Mouse (Mus musculus) yolk sac, embryonic 10.5 days (tissue): Measurements from ENCODE around the gene Atp5j2.
"Not testable (repeated sequence)": the region's sequence is repeated elsewhere in the genome, so short reads cannot be mapped to it uniquely, and the experiment has no call there.

Source experiments
- DNase-seq: peaks from one replicate; pipeline ENCODE4 v3.0.0-alpha.2; 2017; ENCODE audit warnings: low spot score

Atp5j2 gene

DNA sequence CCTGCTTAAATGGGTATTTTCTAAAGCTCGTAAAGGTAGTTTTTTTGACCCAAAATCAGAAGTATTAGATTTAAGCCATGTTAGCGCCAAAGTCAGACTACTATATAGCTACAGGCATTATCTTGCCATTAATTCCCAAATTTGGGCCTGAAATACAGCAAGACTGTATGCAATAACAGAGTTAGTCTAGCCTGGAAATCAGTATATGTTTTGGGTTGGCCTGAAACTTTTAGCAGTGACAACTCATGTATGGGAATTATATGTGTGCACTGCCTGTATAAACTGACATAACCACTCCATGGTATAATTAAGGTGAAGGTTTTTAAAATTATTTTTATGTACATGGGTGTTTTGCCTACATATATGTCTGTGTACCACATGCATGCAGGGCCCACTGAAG, at the start of gene Atp5j2:
TSS of gene Atp5j2 (minus strand) at position 101 of the 400 bp plus-strand sequence.
- DNase-seq, result no peak

DNA sequence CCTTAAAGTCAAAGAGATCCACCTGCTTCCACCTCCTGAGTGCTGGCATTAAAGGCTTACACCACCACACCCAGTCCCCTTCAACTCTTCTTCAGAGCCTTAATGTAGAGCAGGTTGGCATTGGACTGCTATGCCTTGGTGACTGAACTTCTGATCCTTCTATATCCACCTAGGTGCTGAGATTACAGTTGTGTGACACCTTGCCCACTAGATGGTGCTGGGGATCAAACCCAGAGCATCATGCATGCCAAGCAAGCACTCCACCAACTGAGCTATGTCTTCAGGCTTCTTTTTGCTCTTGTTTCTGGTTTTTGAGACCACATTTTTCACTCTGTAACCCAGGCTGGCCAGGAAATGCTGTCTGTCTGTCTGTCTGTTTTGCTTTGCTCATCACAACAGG, 42.8 kb upstream of the Atp5j2 start:
- DNase-seq, result no peak

DNA sequence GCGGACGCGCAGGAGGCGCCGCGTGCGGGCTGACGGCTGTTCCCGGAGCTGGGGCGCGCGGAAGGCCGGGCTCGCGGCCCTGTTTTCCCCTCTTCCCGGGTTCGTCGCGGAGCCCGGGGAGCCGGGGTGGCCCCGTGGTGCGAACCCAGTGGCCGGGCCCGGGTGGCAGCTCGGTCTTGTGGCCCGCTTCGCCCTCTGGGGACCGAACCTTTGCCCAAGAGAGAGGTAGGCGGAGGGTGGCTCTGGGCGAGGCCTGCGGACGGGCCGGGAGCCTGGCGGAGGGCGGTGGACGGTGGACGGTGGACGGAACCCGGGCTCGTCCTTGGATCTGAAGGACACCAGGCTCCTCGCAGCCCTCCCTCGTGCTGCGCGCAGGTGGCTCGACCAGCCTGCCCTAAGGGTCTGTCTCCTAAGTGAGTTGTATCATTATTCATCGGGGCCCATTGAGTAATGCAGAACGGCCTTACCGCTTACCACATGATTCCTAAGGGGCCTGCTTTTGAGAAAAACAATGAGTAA, 40.1 kb upstream of the Atp5j2 start:
- no peak for DNase-seq

DNA sequence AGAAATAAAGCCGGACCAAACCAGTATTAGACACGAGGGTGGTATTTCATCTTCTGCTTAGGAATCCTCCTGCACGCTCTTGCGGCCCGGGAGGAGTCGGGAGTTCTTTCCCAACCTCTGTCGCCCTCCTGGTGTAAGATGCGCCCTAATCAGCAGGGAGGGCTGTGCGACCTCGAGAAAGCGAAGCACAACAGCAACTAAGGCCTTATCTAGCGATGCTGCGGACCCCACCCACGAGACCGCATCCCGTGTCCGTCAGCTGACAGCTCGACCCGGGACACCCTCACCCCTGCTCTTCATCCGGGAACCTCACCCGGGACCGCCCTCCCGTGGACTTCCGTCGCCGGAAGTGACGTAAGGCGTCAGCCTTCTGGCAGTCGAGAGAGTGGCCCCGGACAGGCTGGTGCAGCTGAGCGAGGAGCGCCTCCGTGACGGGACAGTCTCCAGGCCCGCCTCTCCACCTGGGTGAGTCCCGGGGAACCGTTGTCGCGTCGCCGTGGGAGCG, 39.6 kb upstream of the Atp5j2 start, which contains the start of gene Zfp655:
TSS of gene Zfp655 (plus strand) at position 349 of the 505 bp plus-strand sequence.
- DNase-seq, result peak; percentile 98

DNA sequence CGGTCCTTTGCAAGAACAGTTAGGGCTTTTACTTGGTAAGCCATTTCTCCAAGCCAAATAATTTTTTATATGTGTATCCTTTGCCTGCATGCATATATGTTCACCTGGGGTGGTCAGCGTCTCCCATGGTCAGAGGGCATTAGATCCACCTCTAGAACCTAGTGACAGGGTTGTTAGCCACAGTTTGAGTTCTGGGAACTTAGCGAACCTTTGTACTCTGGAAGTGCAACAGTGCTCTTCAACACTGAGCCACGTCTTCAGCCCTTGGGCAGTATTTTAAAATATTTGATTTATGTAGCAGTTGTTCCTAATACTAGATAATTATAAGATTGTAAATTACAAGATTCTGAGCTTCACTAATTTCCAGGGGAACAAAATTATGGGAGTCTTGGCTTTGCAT, 38.8 kb upstream of the Atp5j2 start:
- peak; percentile 40 for DNase-seq

DNA sequence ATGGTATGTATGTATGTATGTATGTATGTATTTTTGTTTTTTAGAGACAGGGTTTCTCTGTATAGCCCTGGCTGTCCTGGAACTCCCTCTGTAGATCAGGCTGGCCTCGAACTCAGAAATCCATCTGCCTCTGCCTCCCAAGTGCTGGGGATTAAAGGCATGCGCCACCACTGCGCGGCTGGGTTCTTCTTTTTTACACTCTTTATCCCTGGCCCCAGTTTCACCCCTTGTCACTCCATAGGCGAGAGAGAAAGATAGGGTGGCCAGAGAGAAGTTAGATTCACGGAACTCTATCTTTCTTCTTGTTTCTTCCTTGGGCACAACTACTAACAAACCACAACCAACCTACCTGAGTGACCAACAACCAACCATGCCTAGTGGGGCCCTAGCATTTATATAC, 37.4 kb upstream of the Atp5j2 start:
- not testable (repeated sequence) for DNase-seq

DNA sequence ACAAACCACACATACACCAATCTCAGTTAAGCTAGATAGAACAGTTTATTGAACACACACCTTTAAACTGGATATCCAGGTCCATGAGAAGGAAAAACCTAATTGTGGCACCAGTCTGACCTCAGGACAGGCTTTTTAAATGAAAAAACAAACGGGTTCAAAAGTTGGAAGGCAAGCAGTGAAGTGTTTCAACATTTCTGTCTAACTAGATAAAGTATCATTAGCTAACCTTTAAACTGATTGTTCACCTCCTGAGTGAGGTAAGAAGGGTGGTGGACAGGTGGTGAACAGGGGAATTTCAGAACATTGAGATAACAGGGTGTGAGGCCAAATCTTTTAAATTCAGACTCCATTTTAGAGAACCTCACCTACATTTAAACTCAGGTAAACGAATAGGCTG, 34.6 kb upstream of the Atp5j2 start:
- no peak for DNase-seq

DNA sequence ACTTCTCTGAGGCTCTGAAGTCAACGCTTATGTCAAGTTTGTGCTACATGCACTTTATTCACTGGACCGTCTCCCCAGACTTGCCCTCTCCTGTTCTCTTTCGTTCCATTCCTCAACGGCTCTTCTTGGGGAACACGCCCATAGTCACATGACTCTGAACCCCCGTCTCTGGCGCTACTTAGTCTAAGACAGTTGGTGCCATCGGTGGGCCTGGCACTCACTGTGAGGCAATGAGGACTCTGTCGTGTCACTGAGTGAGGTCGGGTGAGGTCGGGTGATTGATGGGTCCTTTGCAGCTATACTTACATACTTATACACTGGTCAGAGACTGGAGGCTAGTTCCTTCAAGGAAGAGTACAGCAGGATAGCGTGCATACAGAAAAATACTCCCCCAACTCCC, 31.5 kb upstream of the Atp5j2 start:
- no peak for DNase-seq

DNA sequence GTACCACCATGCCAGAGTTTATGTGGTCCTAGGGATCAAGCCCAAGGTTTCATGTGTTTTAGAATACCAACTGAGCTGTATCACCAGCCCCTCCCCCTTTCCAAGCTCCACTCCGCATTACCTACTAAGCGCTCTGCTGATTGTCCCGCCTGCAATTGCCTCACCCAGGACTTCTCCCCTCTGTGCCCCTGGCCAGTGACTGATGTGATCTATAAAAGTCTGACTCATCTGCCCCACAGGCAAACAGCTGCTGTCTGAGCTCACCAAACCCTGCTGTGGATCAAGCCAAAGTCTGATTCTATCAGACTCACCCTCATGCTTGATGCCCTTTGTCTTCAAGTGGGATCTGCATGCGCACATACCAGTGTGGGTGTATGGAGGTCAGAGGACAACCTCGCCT, 31.0 kb upstream of the Atp5j2 start:
- peak; percentile 60 for DNase-seq

DNA sequence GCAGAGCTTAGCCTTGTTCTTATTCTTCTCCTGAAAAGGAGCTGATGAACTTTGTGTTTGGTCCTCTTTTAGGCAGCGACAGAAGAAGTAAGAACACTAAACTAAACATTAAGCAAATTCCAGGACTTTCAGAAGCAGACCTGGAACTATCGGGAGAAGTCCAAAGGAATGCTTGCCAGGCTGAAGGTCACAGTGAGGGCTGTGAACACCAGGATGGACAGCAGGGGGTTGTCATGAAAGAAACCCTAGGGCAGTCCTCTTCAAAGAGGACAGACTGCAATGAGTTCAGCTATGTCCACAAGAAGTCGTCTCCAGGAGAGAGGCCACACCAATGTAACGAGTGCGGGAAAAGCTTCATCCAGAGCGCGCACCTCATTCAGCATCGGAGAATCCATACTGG, 28.1 kb upstream of the Atp5j2 start:
- peak; percentile 69 for DNase-seq

DNA sequence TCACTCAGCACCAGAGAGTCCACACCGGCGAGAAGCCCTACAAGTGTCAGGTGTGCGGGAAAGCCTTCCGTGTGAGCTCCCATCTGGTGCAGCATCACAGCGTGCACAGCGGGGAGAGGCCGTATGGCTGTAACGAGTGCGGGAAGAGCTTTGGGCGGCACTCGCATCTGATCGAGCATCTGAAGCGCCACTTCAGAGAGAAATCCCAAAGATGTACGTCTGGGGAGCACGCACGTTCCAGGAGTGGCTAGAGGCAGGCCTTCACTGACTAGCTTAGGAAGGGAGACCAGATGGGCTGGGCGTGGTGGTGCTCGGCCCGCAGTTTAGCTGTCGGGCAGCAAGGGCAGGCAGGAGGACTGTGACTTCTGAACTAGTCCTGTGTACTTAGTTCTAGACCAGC, 26.8 kb upstream of the Atp5j2 start:
- DNase-seq, result no peak

DNA sequence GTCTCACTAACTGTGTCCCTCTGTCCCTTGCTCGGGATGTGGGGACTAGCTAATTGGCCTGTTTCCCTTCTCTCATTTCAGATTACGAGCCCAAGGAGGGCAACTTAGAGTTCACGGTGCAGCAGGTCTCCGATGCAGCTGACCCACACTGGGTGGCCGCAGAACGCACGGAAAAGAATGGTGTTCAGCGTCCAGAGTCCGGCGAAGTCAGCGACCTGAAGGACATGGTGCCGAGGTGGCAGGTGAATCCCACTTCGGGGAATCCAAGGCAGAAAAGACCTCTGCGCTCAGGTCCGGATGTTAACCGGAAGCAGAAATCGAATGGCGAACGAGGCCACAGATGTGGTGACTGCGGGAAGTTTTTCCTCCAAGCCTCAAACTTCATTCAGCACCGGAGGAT, 26.3 kb upstream of the Atp5j2 start:
- DNase-seq, result peak; percentile 49

DNA sequence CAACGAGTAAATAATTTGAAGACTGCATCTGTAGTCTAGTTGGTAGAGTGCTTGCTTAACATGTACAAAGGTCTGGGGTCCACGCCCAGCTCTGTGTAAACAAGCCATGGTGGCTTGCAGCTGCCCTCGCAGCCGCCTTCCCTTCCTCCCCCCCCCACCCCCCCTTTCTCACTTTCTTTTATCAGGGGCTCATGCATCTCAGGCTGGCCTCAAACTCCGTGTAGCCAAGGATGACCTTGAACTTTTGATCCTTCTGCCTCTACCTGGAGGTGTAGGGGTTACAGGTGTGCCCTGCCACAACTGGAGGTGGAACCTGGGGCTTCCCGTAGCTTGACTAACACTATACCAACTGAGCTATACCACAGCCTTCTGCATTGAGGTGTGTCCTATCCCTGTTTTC, 25.9 kb upstream of the Atp5j2 start:
- DNase-seq, result peak; percentile 82

DNA sequence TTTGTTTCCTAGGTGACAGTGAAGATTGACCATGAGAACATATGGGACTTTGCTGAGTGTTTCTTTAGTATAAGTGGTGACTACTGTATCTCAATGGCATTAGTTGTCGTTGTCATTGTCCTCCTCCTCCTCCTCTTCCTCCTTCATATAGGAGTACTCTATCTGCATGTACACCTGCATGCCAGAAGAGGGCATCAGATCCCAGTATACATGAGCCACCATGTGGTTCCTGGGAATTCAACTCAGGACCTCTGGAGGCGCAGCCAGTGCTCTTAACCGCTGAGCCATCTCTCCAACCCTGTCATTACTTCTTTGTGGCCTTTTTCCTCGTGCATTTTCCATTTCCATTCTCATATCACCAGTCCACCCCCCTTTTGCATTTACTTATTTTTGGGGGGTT, 22.8 kb upstream of the Atp5j2 start:
- DNase-seq, result peak; percentile 41

DNA sequence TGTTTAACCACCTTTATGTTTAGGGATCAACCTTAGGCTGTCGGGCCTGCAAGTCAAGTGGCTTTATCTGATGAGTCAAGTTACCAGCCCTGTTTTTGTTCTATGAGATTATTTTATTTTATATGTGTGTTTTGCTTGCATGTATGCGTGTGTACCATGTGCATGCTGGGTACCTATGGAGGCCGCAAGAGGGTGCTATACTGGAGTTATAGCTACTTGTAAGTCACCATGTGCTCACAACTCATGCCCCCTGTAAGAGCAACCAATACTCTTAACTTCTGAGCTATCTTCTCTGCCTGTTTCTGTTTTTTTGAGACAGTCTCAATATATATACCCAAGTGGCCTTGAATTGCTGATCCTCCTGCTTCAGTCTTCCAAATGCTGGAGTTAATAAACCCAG, 21.6 kb upstream of the Atp5j2 start:
- DNase-seq, result no peak

DNA sequence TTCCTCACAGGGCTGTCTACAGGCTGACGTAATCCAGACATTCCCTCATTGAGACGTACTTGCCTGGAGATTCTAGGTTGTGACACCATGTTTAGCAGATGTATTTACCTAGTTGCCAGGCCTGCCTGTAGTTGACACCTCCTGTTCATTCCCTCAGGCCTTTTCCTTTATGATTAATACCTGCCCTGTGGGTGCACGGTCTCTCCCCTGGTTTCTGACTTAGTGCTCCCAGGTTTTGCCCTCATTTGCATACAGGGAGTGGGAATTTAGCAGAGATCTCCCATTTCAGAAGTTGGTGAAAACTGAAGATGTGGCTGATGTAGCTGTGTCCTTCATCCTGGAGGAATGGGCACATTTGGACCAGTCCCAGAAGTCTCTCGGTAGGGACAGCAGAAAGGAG, 20.4 kb upstream of the Atp5j2 start:
- DNase-seq, result no peak

DNA sequence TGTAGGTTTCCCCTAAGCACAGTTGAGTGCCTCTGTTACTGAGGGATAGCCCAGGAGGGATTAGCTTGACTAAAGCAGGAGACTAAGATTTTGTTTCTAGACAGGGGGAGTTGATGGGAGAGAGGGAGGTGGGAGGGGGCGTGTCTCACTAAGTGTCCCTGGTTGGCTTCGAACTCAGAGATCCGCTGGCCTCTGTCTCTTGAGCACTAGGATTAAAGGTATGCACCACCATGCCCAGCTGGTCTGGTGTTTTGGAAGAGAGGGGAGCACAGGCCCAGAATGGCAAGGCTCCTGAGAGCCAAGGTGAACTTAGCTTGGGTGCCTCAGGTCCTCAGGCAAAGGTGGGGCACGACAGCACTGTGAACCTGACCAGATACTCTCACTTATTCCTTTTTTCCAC, 19.5 kb upstream of the Atp5j2 start:
- no peak for DNase-seq

DNA sequence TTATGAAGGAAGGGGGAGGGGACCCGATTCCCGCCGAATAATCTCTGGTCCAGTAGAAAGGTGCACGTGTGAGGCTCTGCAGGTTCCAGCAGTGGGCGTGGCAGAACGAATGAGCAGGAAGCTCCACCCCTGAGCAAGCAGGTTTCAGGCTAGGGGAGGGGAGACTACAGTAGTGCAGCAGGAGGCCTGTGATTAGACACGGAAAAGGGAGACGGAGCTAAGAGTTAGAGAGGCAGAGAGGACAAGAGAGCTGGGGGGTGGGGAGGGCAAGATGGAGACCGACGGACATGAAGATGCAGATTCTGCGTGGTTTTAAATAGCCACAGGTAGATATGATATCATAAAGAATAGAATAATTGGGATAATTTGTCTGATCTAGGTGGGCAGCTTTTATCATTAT, 16.5 kb upstream of the Atp5j2 start:
- DNase-seq, result not testable (repeated sequence)

DNA sequence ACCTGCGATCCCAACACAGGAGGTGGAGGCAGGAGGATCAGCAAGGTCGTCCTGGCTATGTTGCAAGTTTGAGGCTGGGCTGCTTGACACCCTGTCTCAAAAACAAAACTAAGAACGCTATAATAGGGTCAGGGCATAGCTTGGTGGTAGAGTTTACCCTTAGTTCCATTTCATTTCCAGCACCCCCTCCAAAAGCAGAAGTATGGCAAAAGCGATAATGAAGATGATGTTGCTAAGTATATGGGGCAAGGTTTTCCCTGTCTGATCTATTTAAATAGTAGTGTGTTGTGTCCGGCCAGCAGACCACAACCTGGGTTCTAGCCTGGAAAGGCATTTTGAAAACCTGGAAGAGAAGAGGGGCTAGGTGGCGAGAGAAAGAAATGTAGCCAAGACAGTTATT, 16.1 kb upstream of the Atp5j2 start:
- no peak for DNase-seq

DNA sequence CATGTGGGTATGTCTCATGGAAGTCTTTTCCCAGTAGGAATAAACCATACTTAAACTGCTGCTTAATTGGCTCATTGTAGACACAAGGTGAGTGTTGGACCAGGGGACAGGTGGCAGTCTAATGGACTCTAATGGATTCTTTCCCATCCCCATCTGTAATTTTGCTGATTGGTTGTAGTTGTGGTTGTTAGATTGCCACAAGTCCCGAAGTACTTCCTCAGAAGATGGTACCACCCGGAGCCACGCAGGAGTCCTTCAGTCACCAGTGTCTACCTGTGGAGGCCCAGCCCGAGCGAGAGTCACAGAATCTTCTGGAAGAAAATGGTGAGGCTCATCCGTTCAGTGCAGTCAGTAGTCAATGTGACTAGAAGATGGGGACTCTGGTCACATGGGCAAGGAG, 15.5 kb upstream of the Atp5j2 start:
- DNase-seq, result no peak

DNA sequence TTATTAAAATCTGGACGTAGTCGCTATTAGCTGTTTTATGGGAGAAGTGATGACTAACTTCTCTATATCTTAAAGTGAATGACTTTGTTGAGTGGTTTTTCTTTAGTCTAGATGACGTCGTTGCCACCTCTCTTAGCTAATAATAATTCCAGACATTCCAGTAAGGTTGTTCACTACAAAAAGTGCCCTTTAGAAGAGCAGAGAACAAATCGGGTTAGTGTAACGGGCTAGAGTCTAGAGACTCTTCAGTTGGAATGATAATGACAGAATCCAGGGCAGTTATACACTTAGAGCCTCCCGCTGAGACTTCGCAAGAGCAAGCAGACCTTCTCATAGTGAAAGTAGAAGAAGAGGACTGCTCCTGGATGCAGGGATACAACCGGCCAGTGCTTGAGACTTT, 13.2 kb upstream of the Atp5j2 start:
- no peak for DNase-seq

DNA sequence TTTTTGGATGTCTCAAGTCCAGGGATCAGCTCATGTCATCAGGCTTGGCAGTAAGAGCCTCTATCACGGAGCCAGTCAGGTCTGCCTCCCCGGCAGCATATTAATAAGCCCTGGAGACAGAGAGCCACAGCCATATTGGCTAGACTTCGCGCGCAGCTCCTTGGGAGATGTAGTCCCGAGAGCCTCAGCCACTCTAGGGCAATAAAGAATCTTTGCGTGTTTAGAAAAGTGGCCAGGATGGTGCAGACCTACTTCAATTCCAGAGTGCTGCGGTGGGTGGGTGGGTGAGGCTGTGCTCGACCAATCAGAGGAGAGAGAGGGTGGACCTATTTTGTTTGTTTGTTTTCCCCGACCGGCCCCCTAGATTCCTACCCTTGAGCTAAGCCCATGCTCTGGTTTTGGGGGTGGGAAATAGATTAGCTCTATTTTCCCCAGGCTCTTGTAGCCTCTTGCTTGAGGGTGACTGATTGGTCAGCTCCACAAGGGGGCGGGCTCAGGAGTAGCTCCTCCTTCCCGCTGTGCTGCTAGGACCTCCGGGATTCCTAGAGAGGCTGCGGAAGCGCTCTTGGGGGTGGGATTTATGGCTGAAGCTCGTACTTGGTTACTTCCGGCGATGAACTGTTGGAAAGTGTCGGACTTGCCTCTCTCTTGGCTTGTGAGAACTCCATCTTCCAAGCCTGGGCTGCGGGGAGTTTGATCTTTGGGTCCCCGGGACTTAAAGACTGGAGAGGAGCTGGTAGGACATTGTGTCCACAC, 12.3 kb upstream of the Atp5j2 start, which contains the start of gene Zkscan5:
TSS of gene Zkscan5 (plus strand) at position 627 of the 756 bp plus-strand sequence.
- peak; percentile 99 for DNase-seq

DNA sequence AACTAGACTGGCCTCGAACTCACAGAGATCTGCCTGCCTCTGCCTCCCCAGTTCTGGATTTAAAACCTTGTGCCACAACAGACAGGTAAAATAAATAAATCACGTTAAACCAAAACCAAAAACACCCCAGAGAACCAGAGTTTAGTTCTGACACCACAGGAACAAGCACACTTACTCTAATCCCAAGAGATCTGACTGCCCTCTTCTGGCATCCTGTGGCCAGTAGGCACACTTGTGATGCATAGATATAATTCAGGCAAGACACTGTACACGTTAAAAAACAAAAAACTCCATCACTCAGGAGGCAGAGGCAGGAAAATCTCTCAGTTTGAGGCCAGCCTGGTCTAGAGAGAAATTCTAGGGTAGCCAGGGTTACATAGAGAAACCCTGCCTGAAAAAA, 10.6 kb upstream of the Atp5j2 start:
- DNase-seq, result no peak
